Mouse (Mus musculus) layer of hippocampus, adult 2 months (tissue): ENCODE data around the gene Rcsd1. TPM values are rescaled to one million over a fixed set of nuclear protein-coding genes. Genes with fewer than 3 reads are reported as not detected.
A peak's percentile ranks its signal among the peaks of the same experiment; 100 is the strongest.

Experiments used
- DNase-seq, 2 experiments: peaks; one replicate each; pipeline ENCODE4 v3.0.0; 2022; ENCODE audit warnings: low spot score in 2 of 2
- H3K27ac ChIP-seq: fragments of 200-600 bp; 2 replicates; pipeline ENCODE4 v1.8.1; 2022
- H3K4me3 ChIP-seq: fragments of 200-600 bp; 2 replicates; pipeline ENCODE4 v1.8.1; 2022; ENCODE audit warnings: mild to moderate bottlenecking
- CTCF ChIP-seq: fragments of 200-600 bp; conservative IDR thresholded peaks from 2 replicates; pipeline ENCODE4 v1.8.1; 2022; ENCODE audit warnings: antibody characterized with exemption, mild to moderate bottlenecking, moderate library complexity
- total RNA-seq, 2 experiments: library from RNA; stranded (reverse); gene quantifications; 2 replicates each; pipeline ENCODE4 v1.2.3; 2021

Gene Rcsd1
- total RNA-seq, 2 experiments from 2014 or later, result 3.7 to 4.9 TPM

DNA sequence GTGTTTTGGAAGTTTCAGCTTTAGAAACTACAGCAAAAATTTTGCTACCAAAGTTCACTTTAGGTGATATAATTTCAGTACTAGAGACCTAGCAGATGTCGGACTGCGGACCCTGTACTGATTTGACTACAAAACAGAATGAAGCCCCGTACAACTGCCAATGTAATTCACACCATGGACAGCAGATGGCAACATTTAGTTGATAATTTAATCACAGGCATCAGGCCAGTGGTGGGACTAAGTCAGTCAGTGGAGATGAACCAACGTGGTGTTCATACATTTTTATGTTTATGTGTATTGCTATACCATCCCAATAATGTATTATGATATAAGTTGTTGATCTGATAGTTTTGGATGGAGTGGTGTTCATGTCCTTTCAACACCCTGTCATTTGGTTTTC is 48.8 kb downstream of the Rcsd1 start:
- Histone ChIP-seq H3K4me3 (no peak overlapping the region), H3K27ac (no peak overlapping the region)
- DNase-seq, result peak; percentile 33 to 70
- TF ChIP-seq CTCF, result peak; percentile 93

DNA sequence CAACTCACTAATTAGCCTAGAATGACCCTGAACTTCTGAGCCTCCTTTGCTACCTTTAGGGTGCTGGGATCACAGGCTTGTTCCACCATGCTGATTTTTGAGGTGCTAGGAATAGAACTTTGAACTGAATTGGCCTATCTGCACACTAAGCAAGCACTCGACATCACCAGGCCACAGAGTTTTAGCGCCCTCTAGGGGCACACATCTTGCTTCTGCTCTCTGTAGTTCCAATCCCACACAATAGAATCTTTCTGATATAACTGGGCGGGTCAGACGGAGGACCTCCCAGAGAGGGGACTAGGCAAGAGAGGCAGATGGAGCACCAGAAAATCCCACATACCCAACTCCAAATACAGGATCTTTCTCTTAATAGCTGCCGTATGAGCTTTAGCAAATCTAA is 51.0 kb downstream of the Rcsd1 start:
- TF ChIP-seq CTCF, result peak; percentile 96
- H3K27ac ChIP-seq, result no peak overlapping the region
- H3K4me3 ChIP-seq, result no peak overlapping the region
- DNase-seq, result peak; percentile 80

DNA sequence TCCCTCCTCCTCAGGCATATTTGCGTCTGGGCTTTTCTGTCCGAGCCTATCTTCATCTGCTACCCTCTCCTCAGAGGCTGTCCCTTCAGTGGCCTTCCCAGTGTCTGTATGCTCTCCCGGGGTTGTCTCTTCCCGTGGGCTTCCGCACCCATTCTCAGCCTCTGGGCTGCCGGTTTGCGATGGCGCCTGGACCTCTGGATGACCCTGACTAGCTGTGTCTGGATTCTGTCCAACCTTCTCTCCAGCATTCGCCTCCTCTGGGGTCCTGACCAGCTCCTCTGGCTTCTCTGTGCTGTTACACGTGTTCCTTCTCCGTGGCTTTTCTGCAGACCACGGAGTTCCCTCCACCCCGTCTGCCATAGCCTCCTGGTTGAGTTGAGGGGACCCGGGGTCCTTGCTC is 54.1 kb downstream of the Rcsd1 start:
- Histone ChIP-seq H3K27ac (no peak overlapping the region), H3K4me3 (no peak overlapping the region)
- TF ChIP-seq CTCF, result no peak
- DNase-seq, result no peak

DNA sequence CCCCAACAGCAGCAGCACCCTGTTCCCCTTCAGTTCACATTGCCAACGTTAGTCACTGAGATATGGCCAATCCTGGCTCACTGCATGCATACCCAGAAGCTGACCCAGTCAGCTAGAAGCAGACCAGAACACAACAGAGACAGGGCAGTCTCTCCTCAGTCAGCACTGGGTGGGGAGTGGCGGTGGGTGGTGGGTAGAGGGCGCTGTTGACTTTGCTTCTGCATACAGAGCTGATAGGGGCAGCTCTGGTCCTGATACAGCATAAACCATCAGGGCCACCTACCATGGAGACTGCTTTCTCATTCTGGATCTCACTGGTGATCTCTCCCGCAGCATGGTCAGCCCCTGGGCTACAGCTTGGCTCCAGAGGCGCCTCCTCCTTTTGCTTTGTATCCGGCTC is 54.5 kb downstream of the Rcsd1 start:
- peak; percentile 60 for TF ChIP-seq CTCF
- H3K4me3 ChIP-seq, result no peak overlapping the region
- DNase-seq, result no peak
- no peak overlapping the region for H3K27ac ChIP-seq

DNA sequence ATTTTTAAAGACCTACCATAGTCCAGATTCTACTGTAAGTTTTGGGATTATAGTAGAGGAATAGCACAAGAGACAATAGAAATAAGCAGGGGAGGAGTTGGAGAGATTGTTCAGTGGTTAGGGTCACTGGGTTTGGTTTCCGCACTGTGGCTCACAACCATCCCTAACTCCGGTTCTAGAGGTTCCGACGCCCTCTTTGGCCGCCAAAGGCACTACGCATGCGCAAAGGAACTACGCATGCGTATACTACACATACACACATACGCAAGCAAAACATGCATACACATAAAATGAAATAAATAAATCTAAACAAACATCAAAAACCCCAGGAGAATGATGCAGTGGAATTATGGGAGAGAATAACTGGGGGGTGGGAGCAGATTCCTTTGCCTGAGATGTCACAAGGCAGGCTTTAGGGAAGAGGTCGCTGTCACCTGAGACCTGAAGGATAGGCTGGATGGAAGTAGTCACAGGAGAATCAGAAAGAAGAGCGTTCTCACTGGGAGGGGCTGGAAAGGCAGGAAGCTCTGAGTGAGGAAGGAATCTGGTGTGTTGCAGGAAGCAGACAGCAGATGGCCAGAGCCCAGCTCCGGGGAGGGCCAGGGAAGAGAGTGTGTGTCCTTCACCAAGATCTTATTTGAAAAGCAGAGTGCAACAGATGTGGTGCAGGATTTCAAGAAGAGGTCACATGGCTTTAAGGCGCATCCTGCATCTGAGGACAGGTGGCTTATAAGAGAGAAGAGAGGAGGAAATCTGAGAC is 56.3 kb downstream of the Rcsd1 start:
- no peak overlapping the region for H3K27ac ChIP-seq
- DNase-seq, result no peak
- TF ChIP-seq CTCF, result peak; percentile 20; the same call in 1 of the 2 replicates
- H3K4me3 ChIP-seq, result no peak overlapping the region

DNA sequence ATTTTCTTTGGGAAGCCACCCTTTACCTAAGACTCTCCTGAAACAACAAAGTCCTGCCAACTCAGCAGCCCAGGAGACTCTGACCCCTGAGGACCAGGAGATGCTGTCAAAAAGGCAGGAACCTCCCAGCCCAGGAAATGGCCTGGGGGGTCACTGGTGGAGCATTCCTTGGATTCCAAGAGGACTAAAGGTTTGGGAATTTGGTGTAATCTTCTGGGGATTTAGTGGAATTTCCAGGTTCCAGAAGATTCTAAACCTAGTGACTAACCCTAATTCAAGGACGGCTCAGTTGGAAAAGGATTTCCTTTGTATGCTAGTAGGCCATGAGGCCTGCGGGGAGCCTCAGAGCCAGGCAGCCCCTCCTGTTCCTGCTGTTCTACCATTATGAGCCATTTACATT is 57.0 kb downstream of the Rcsd1 start:
- no peak for TF ChIP-seq CTCF
- no peak overlapping the region for H3K27ac ChIP-seq
- DNase-seq, result no peak

DNA sequence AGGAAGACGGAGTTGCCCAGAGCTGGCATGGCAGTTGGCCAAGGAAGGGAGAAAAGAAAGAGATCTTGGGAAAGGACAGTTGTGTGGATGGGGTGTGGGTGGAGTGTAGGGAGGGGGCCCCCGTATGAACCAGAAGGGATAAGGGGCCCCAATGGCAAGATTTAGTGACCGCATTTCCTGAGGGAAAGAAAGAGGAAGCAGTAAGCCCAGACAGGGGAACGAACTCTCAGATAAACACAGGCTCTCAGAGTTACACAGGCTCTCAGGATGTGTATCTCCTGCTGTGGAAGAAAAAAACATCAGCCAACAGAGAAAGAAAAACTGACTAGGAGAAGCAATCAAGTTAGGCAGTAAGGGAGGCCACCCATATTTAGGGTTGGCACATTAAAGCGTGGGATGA is 58.4 kb downstream of the Rcsd1 start:
- Histone ChIP-seq H3K4me3 (no peak overlapping the region), H3K27ac (no peak overlapping the region)
- no peak for DNase-seq
- no peak for TF ChIP-seq CTCF

More for the DNA sequence above, 57.0 kb downstream of the Rcsd1 start:
- no peak overlapping the region for H3K4me3 ChIP-seq

DNA sequence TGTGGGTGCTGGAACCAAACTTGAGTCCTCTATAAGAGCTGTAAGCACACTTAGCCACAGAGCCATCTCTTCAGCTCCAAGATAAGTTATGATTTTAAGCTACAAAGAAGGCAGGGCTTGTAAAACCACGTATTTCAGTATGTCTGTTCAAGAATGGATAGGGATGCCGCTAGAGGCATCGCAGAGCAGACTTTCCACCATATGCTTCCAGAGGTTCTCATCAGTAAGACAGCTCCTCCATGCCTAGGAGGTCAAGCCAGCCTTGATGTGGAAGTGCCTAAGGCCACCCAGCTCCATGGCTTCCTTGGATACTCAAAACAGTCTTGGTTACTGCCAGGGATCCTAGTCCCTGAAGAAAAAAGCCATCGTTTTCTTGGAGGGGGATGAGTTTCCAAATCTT is 64.5 kb downstream of the Rcsd1 start:
- peak; percentile 31 for TF ChIP-seq CTCF
- Histone ChIP-seq H3K4me3 (no peak overlapping the region), H3K27ac (no peak overlapping the region)
- DNase-seq, result no peak

DNA sequence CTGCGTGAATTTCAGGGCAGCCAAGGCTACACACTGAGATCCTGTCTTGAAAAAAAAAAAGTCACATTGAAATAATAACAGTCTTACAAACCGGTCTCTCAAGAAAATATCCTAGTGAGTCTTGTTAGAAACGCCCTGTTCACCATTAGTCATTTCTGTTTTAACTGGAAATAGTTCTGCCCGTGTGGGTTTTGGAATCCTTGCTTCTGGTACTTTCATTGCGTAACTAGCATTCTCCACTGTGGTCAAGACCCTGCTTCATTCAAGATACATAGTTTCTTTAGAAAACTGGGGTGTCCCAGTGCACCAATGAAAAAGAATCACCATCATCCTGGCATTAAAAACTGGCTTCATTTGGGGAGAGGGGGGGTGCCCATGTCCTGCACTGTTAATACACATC is 65.8 kb downstream of the Rcsd1 start:
- TF ChIP-seq CTCF, result no peak
- H3K4me3 ChIP-seq, result no peak overlapping the region
- no peak for DNase-seq
- H3K27ac ChIP-seq, result no peak overlapping the region

DNA sequence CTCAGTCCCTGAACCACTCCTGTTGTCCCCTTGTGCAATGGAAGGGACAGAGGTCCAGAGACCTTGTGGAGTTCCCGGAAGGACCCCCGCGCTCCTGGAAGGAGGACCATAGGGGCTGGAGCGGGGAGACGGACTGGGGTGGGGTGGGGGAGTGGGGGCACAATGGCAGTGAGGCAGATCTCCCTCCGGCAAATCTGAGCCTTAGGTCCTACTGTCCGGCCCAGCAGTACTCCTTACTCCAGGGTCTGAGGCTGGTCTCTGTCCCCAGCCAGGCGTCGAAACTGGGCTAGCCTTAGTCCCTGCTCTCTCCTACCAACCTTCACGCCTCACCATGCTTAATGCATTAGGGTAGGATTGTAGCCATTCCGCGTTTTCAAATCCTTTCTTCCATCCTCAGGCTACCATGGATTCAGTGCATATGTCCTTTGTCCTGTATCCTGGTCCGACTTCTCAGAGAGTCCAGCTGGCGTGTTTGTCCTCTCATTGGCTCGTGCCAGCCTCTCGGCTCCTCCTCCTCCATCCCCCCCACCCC is 66.7 kb downstream of the Rcsd1 start:
- Histone ChIP-seq H3K27ac (peak overlapping the region; percentile 99), H3K4me3 (peak overlapping the region; percentile 76)
- TF ChIP-seq CTCF, result no peak
- DNase-seq, result peak in 1 of 2 experiments; percentile 33

DNA sequence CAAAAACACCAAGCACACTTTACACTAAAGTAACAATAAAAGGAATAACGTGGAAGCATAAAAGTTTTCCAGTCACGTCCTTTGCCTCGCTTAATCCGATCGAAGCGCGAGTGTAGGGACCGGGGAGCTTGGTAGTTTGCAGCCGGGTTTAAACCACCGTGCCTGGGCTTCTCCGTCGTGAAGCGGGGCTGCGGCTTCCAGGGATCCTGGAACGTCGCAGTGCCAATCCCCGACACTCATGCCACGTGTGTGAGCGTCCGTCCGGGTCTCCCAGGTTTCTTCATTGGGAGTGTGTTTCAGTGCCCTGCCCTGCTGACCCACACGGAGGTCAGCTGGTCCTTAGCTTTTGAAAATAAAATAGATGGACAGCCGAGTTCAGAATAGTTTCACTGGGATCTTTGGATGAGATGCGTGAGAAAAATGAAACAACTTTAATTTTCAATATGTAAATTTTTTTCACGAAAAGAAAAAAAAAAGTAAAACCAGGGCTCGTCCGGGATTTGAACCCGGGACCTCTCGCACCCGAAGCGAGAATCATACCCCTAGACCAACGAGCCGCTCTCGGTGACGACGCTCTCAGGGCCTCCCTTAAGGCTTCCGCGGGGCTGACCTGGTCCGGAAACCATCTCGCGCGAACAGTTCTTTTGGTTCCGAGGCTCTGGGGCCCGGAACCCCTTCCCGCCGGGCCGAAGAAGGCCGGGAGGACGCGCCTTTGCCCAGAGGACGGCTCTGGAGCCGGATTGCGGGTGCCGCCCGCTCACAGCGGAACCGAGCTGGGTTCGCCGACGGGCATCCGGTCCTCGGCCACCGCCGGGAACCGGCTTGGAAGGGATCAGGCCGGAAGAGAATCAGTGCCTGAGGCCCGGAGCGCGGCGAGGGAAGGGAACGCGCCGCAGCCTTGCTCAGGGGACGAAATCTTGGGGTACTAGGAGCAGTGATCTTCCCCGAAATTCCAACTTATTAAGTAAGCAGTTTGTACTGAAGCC is 67.5 kb downstream of the Rcsd1 start:
- DNase-seq, result peak; percentile 85 to 95
- peak overlapping the region; percentile 76 for H3K4me3 ChIP-seq
- H3K27ac ChIP-seq, result peak overlapping the region; percentile 99
- no peak for TF ChIP-seq CTCF

DNA sequence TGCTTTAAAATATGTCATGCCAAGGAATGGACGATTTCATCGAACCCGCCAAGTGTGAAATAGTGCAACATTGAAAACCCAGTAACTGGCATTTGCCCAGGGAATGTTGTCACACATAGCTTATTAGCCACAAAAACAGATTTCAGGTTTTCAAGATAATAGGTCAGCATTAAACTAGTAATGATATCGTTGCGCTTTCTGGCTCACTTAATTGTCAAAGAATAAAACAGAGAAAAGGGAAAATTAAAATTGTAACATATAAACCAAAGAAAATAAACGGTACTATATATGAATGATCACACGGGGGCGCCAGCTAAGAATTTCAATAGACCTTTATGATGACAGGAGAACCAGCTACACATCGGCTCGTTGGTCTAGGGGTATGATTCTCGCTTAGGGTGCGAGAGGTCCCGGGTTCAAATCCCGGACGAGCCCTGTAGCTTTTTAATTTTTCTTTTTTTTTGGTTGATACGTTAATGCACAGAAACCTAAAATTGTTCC is 68.2 kb downstream of the Rcsd1 start:
- peak; percentile 89 for TF ChIP-seq CTCF
- H3K4me3 ChIP-seq, result peak overlapping the region; percentile 76
- peak overlapping the region; percentile 99 for H3K27ac ChIP-seq
- DNase-seq, result peak; percentile 57 to 81

DNA sequence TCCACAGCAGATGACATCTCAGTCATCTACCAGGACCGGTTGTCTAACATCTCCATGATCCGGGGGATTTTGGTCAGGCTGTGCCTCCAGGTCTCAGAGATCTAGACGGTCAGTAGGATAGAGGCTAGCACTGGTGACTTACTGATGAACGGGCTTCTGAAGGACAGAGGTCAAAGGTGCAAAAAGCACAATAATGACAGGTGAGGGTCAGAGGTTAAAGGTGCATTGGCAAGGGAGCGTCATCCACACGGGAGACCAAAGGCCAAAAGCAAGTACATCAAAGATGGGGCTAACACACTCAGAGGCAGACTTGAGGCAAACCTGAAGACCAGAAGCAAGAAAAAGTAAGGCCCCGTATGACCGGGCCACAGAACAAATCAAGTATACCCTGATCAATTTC is 73.3 kb downstream of the Rcsd1 start:
- no peak for DNase-seq
- Histone ChIP-seq H3K27ac (no peak overlapping the region), H3K4me3 (no peak overlapping the region)
- no peak for TF ChIP-seq CTCF
